Mouse (Mus musculus) cerebellum, adult 2 months (tissue): ENCODE results near the gene Cc2d2a. TPM values are rescaled to one million over a fixed set of nuclear protein-coding genes. Genes with fewer than 3 reads are reported as not detected.

ENCODE experiments used
- DNase-seq, 2 experiments: peaks; one replicate each; pipeline ENCODE4 v3.0.0; 2021
- H3K27ac ChIP-seq: fragments of 200-500 bp; 2 replicates; pipeline ENCODE4 v1.5.1; 2012; ENCODE audit warnings: low read length, control low read depth, inconsistent platforms; ENCODE audit not compliant: insufficient read depth
- H3K27me3 ChIP-seq: fragments of 200-500 bp; 2 replicates; pipeline ENCODE4 v1.6.1; 2012; ENCODE audit warnings: inconsistent platforms, mild to moderate bottlenecking, low read length, moderate library complexity; ENCODE audit not compliant: control insufficient read depth, insufficient read depth
- H3K4me1 ChIP-seq: fragments of 200-500 bp; 2 replicates; pipeline ENCODE4 v1.6.1; 2011; ENCODE audit warnings: low read length; ENCODE audit not compliant: control insufficient read depth, insufficient read depth
- H3K4me3 ChIP-seq: fragments of 200-500 bp; replicated peaks from 2 replicates; pipeline ENCODE3; 2011; ENCODE audit warnings: mild to moderate bottlenecking, low read depth, low read length, control low read depth; ENCODE audit not compliant: insufficient read depth
- CTCF ChIP-seq: fragments of 200-500 bp; IDR thresholded peaks from 2 replicates; pipeline ENCODE4 v1.5.1; 2011; ENCODE audit warnings: low read depth, mild to moderate bottlenecking, control low read depth, low read length, moderate library complexity, borderline replicate concordance; ENCODE audit not compliant: insufficient read depth
- POLR2A ChIP-seq: fragments of 200-500 bp; IDR thresholded peaks from 2 replicates; pipeline ENCODE4 v1.6.1; 2011; ENCODE audit warnings: low read length, control low read depth, borderline replicate concordance; ENCODE audit not compliant: insufficient read depth
- WGBS: fragments of 180-500 bp; shearing (Covaris S2); methylation state at CpG from one replicate; pipeline ENCODE4 v1.1.7; 2018; 5-methylcytosine and 5-hydroxymethylcytosine counted together
- polyA plus RNA-seq: library from polyadenylated mRNA; depleted of rRNA; stranded (reverse); fragments of >200 nt; gene quantifications from 2 replicates; pipeline ENCODE4 v1.2.3, GENCODE M21; 2012

Cc2d2a gene
- polyA plus RNA-seq, 1 experiment: 15.4 TPM

DNA sequence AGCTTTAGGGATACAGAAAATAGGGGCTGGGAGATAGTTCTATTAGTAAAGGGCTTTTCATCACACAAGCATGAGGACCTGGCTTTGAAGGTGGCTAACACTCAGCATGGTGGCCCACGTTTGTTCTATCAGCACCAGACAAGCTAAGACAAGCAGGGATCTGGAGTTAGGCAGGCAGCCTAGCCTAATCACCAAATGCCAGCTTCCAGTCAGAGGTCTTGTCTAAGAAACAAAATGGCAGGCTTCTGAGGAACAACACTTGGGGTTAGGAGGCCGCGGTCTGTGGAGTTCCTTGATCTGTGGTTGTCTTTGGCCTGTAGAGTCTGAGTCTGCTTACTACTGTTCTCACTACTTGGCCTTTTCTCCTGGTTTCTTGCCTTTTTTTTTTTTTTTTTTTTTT lies 648 bp upstream of the Cc2d2a start:
- Histone ChIP-seq H3K27ac (peak overlapping the region; percentile 76; the same call in 1 of the 2 replicates), H3K4me3 (no peak overlapping the region), H3K4me1 (peaks cover 7% of the 10 kb centered on the region; the same call in 1 of the 2 replicates), H3K27me3 (no peaks in the 10 kb centered on the region)
- TF ChIP-seq POLR2A (no peak), CTCF (no peak)
- peak in 1 of 2 experiments; percentile 17 for DNase-seq
- WGBS: 91% methylated on average over 3 of the region's 3 CpGs

GRCm38 (mm10) chr5:43663531-43663930 lies 1.4 kb downstream of the Cc2d2a start:
- Histone ChIP-seq H3K4me3 (no peak overlapping the region), H3K27ac (no peak overlapping the region), H3K4me1 (peaks cover 7% of the 10 kb centered on the region; the same call in 1 of the 2 replicates), H3K27me3 (no peaks in the 10 kb centered on the region)
- no peak for DNase-seq
- WGBS: 74% methylated on average over 6 of the region's 6 CpGs
- no peak for TF ChIP-seq CTCF

DNA sequence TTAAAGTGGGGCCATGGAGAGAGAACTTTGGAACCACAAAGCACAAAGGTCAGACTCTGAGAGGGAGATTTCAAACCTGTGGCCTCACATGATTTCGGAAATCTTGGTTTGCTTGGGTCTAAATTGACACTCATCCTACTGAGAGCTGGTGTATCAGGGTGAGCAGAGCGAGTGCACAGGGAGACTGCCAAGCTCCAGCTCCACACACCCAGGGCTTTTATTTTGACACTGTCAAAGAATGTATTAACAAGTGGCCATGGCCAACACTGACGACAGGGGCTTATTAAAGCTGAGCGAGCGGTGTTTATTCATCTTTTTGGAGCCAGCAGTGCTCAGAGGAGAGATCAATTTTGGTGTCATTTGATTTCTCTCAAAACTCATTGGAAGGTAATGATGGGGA lies 3.0 kb downstream of the Cc2d2a start:
- 24% methylated on average over 5 of the region's 5 CpGs for WGBS
- Histone ChIP-seq H3K4me1 (peaks cover 7% of the 10 kb centered on the region; the same call in 1 of the 2 replicates), H3K4me3 (no peak overlapping the region), H3K27ac (no peak overlapping the region), H3K27me3 (no peaks in the 10 kb centered on the region)
- TF ChIP-seq POLR2A: no peak
- TF ChIP-seq CTCF: no peak
- peak in 1 of 2 experiments; percentile 13 for DNase-seq

DNA sequence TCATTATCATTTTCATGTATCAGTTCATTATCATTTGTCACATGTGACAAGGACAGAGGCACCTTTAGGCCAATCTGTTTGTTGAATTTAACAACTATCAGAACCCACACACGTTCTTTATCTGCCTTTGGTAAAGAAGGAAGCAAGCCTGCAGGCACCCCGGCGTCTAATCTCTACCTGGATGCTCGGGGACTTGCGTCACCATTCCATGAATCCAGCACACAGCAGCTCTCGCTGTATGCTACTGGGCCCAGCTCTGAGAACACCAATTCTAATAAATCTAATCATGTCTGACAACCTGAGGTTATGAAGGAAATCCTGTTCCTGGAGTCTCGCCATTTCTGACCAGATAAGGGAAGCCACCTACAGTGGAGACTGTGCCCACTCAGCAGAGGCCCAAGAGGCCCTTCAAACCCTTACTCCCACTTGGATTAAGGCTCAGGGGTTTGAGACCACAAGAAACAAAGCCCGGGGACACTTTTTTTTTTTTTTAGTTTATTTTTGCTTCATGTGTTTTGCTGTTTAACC lies 7.0 kb downstream of the Cc2d2a start:
- Histone ChIP-seq H3K4me1 (no peaks in the 10 kb centered on the region), H3K4me3 (no peak overlapping the region), H3K27me3 (no peaks in the 10 kb centered on the region), H3K27ac (no peak overlapping the region)
- TF ChIP-seq CTCF (no peak), POLR2A (no peak)
- 87% methylated on average over 8 of the region's 8 CpGs for WGBS
- no peak for DNase-seq

DNA sequence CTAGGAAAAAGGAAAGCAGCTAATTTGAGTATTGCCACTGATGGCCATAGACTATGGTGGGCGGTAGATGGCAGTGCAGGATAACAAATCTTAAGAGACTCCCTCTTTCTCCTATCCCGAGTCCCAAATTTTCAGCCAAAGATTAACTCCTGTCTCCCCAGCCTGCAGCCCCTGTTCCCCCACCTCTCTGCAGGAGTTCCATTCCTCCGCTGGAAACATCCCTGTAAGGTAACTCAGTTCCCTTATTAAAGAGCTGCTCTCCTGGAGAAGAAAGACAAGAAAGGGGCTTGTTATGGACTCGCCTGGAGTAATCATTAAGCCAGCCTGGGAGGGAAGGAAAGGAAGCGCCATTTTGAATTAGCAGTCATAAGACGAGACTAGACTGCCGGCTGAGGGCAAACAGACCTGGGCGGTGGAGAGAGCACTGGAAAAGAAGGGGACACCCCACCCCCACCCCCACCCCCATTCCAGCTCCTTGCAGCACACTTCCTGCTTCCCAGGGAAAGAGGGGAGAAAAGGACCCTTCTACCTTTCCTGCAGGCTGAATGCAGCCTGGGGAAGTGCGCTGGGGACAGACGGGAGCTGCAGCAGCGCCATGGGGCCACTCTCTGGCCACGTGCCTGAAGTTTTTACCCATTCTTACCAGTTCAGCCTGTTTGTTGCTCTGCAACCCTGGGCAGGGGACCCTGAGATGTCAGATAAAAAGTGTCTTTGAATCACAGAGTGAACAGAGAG lies 10.2 kb downstream of the Cc2d2a start:
- Histone ChIP-seq H3K4me1 (no peaks in the 10 kb centered on the region; the same call in 1 of the 2 replicates), H3K4me3 (peak overlapping the region; percentile 82), H3K27ac (peak overlapping the region; percentile 89), H3K27me3 (no peaks in the 10 kb centered on the region)
- WGBS: under 1% methylated on average over 12 of the region's 12 CpGs
- peak; percentile 88 for DNase-seq
- TF ChIP-seq POLR2A (peak; percentile 45; the same call in 1 of the 2 replicates), CTCF (peak; percentile 68)

- Histone ChIP-seq H3K4me3 (peak overlapping the region; percentile 82), H3K4me1 (no peaks in the 10 kb centered on the region; the same call in 1 of the 2 replicates), H3K27ac (peak overlapping the region; percentile 81), H3K27me3 (no peaks in the 10 kb centered on the region)
- TF ChIP-seq POLR2A (no peak), CTCF (no peak)
- WGBS: 56% methylated on average over 2 of the region's 2 CpGs
- DNase-seq: no peak
These were observed 10.9 kb downstream of the Cc2d2a start for GRCm38 (mm10) chr5:43673083-43673482.

DNA sequence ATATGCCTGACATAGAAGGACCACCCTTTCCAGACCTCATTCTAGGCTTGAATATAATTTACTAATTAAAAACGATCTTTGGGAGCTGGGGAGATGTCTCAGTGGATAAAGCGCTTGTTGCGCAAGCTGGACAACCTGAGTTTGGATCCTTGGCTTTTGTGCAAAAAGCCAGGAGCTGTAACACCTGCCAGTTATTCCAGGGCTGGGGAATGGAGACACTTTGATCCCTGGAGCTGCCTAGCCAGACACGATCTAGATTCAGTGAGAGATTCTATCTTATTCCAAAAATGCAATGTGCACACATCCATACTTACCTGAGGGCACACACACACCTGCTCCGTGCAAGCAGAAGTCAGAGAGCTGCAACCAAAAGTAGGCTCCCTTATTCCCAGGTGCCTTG lies 23.3 kb downstream of the Cc2d2a start:
- no peak for TF ChIP-seq POLR2A
- no peak for TF ChIP-seq CTCF
- DNase-seq: no peak
- no peak overlapping the region for H3K27ac ChIP-seq
- 92% methylated on average over 5 of the region's 5 CpGs for WGBS
- no peaks in the 10 kb centered on the region for H3K27me3 ChIP-seq
- no peak overlapping the region for H3K4me3 ChIP-seq
- no peaks in the 10 kb centered on the region for H3K4me1 ChIP-seq

GRCm38 (mm10) chr5:43692489-43692888 lies 30.3 kb downstream of the Cc2d2a start:
- Histone ChIP-seq H3K4me1 (no peaks in the 10 kb centered on the region), H3K27ac (no peak overlapping the region), H3K27me3 (no peaks in the 10 kb centered on the region), H3K4me3 (no peak overlapping the region)
- TF ChIP-seq POLR2A: no peak
- no peak for TF ChIP-seq CTCF
- WGBS: 81% methylated on average over 4 of the region's 4 CpGs
- no peak for DNase-seq
